Mouse (Mus musculus) CH12.LX (cell line): ENCODE data around the gene Ap4b1. TPM values are rescaled to one million over a fixed set of nuclear protein-coding genes. Genes with fewer than 3 reads are reported as not detected.

Experiments used
- DNase-seq: peaks from one replicate; pipeline ENCODE4 v3.0.0-alpha.2; 2013; ENCODE audit errors: extremely low read depth
- H3K27ac ChIP-seq: 2 replicates; pipeline ENCODE4 v1.5.1; 2012; ENCODE audit warnings: low read depth, mild to moderate bottlenecking, control low read depth, moderate library complexity; ENCODE audit not compliant: insufficient read depth
- H3K27me3 ChIP-seq: replicated peaks from 2 replicates; pipeline ENCODE3; 2012; ENCODE audit warnings: inconsistent platforms
- H3K36me3 ChIP-seq, 2 experiments: replicated peaks in 1 of 2; 2 replicates each; pipeline versions ENCODE3 to v1.6.1; 2012; ENCODE audit warnings: inconsistent platforms in 1 of 2, low read length in 1 of 2, mild to moderate bottlenecking in 1 of 2, mixed read lengths in 1 of 2, moderate library complexity in 1 of 2; ENCODE audit not compliant: control insufficient read depth in 1 of 2, insufficient read depth in 1 of 2
- H3K4me1 ChIP-seq, 2 experiments: 2 replicates each; pipeline ENCODE4 v1.6.1; 2012; ENCODE audit warnings: inconsistent platforms in 1 of 2, moderate library complexity in 1 of 2; ENCODE audit not compliant: insufficient read depth in 2 of 2, control insufficient read depth in 1 of 2
- H3K4me2 ChIP-seq: 2 replicates; pipeline ENCODE4 v1.6.1; 2012; ENCODE audit warnings: low read depth, mild to moderate bottlenecking, control low read depth; ENCODE audit not compliant: poor library complexity, insufficient read depth, severe bottlenecking
- H3K4me3 ChIP-seq, 3 experiments: fragments of 150-350 bp in 1 of 3; sonication (generic) in 1 of 3; replicated peaks in 1 of 3; 2 replicates each; pipeline versions ENCODE3 to v1.5.1; 2011 to 2012; ENCODE audit warnings: low read depth in 2 of 3, low read length in 2 of 3, mild to moderate bottlenecking in 2 of 3, moderate library complexity in 2 of 3, control low read depth in 1 of 3, improper control_type of control experiment in 1 of 3, inconsistent platforms in 1 of 3, mixed read lengths in 1 of 3; ENCODE audit not compliant: poor library complexity in 1 of 3
- H3K79me2 ChIP-seq: replicated peaks from 2 replicates; pipeline ENCODE4 v1.6.1; 2012; ENCODE audit warnings: mild to moderate bottlenecking, moderate library complexity; ENCODE audit not compliant: control insufficient read depth, poor library complexity, insufficient read depth, severe bottlenecking; ENCODE audit errors: extremely low read depth
- H3K9ac ChIP-seq: 2 replicates; pipeline ENCODE4 v1.6.1; 2012; ENCODE audit warnings: low read depth, mild to moderate bottlenecking, control low read depth, moderate library complexity; ENCODE audit not compliant: insufficient read depth
- H3K9me3 ChIP-seq: replicated peaks from 2 replicates; pipeline ENCODE3; 2012; ENCODE audit warnings: low read length, inconsistent platforms, mixed read lengths
- CTCF ChIP-seq, 2 experiments: IDR thresholded peaks in 1 of 2; conservative IDR thresholded peaks in 1 of 2; 2 replicates each; pipeline ENCODE4 v1.5.1; 2011 to 2012; ENCODE audit warnings: low read depth in 2 of 2, low read length in 2 of 2, improper control_type of control experiment in 1 of 2, inconsistent platforms in 1 of 2, mild to moderate bottlenecking in 1 of 2, moderate library complexity in 1 of 2
- E2F4 ChIP-seq: IDR thresholded peaks from 2 replicates; pipeline ENCODE4 v1.6.1; 2011; ENCODE audit warnings: low read depth, low read length, improper control_type of control experiment; ENCODE audit not compliant: insufficient replicate concordance
- ELF1 ChIP-seq: IDR thresholded peaks from 2 replicates; pipeline ENCODE4 v1.6.1; 2014; ENCODE audit warnings: low read depth, mild to moderate bottlenecking, inconsistent platforms, low read length, improper control_type of control experiment
- ETS1 ChIP-seq: conservative IDR thresholded peaks from 2 replicates; pipeline ENCODE4 v1.6.1; 2012; ENCODE audit warnings: low read depth, mild to moderate bottlenecking, inconsistent platforms, low read length, improper control_type of control experiment, moderate library complexity
- IRF4 ChIP-seq: IDR thresholded peaks from 2 replicates; pipeline ENCODE4 v1.6.1; 2014; ENCODE audit warnings: low read depth, mild to moderate bottlenecking, inconsistent platforms, low read length, improper control_type of control experiment
- JUN ChIP-seq: IDR thresholded peaks from 2 replicates; pipeline ENCODE4 v1.6.1; 2011; ENCODE audit warnings: low read depth, mild to moderate bottlenecking, low read length, improper control_type of control experiment, moderate library complexity; ENCODE audit not compliant: insufficient read depth
- JUND ChIP-seq: conservative IDR thresholded peaks from 2 replicates; pipeline ENCODE4 v1.6.1; 2011; ENCODE audit warnings: low read depth, low read length, improper control_type of control experiment
- MAFK ChIP-seq: IDR thresholded peaks from 2 replicates; pipeline ENCODE4 v1.6.1; 2011; ENCODE audit warnings: low read length, improper control_type of control experiment; ENCODE audit not compliant: insufficient replicate concordance
- MXI1 ChIP-seq: IDR thresholded peaks from 2 replicates; pipeline ENCODE4 v1.6.1; 2011; ENCODE audit warnings: mild to moderate bottlenecking, low read depth, low read length, improper control_type of control experiment
- MYC ChIP-seq: IDR thresholded peaks from 2 replicates; pipeline ENCODE4 v1.6.1; 2011; ENCODE audit warnings: low read depth, mild to moderate bottlenecking, improper control_type of control experiment, low read length
- NELFE ChIP-seq: IDR thresholded peaks from 2 replicates; pipeline ENCODE4 v1.6.1; 2011; ENCODE audit warnings: low read depth, low read length, improper control_type of control experiment
- POLR2A ChIP-seq: IDR thresholded peaks from 2 replicates; pipeline ENCODE4 v1.6.1; 2011; ENCODE audit warnings: low read depth, mild to moderate bottlenecking, improper control_type of control experiment, low read length
- RAD21 ChIP-seq: IDR thresholded peaks from 2 replicates; pipeline ENCODE4 v1.6.1; 2011; ENCODE audit warnings: low read depth, mild to moderate bottlenecking, low read length, improper control_type of control experiment, moderate library complexity
- RCOR1 ChIP-seq: conservative IDR thresholded peaks from 2 replicates; pipeline ENCODE4 v1.6.1; 2012; ENCODE audit warnings: low read depth, mild to moderate bottlenecking, inconsistent platforms, low read length, improper control_type of control experiment
- SIN3A ChIP-seq: IDR thresholded peaks from 2 replicates; pipeline ENCODE4 v1.6.1; 2012; ENCODE audit warnings: low read length, improper control_type of control experiment, inconsistent platforms
- SMC3 ChIP-seq: IDR thresholded peaks from 2 replicates; pipeline ENCODE4 v1.6.1; 2011; ENCODE audit warnings: low read depth, low read length, improper control_type of control experiment
- TBP ChIP-seq: conservative IDR thresholded peaks from 2 replicates; pipeline ENCODE4 v1.6.1; 2011; ENCODE audit warnings: low read depth, low read length, improper control_type of control experiment
- TCF12 ChIP-seq: IDR thresholded peaks from 2 replicates; pipeline ENCODE4 v1.6.1; 2014; ENCODE audit warnings: low read depth, mild to moderate bottlenecking, inconsistent platforms, low read length, improper control_type of control experiment
- UBTF ChIP-seq: IDR thresholded peaks from 2 replicates; pipeline ENCODE4 v1.6.1; 2012; ENCODE audit warnings: low read depth, mild to moderate bottlenecking, inconsistent platforms, low read length, improper control_type of control experiment, moderate library complexity
- USF2 ChIP-seq: conservative IDR thresholded peaks from 2 replicates; pipeline ENCODE4 v1.6.1; 2011; ENCODE audit warnings: low read depth, low read length, improper control_type of control experiment
- ZMIZ1 ChIP-seq: IDR thresholded peaks from 2 replicates; pipeline ENCODE4 v1.6.1; 2012; ENCODE audit warnings: low read depth, mild to moderate bottlenecking, inconsistent platforms, low read length, improper control_type of control experiment
- ZNF384 ChIP-seq: IDR thresholded peaks from 2 replicates; pipeline ENCODE4 v1.6.1; 2012; ENCODE audit warnings: low read depth, low read length, improper control_type of control experiment, inconsistent platforms
- dilution Hi-C: fragments of 300-500 bp; cut with MboI; formaldehyde crosslinking; loops from 2 replicates; pipeline ENCODE4 v1.14.3; 2020; ENCODE audit warnings: low sequenced_read_pairs; ENCODE audit not compliant: extremely low pct_unique_long_range_greater_than_20kb, extremely low pct_ligation_motif_present
- in situ Hi-C: fragments of 300-500 bp; cut with MboI; formaldehyde crosslinking; loops from 3 replicates; pipeline ENCODE4 v1.14.3; 2019; ENCODE audit warnings: low sequenced_read_pairs, low pct_ligation_motif_present, low pct_unique_long_range_greater_than_20kb, mixed read lengths
- polyA plus RNA-seq: library from polyadenylated mRNA; unstranded; fragments of >175 nt; gene quantifications from 2 replicates; pipeline ENCODE4 v1.2.1, GENCODE M21; 2012; ENCODE audit warnings: low read depth; ENCODE audit not compliant: insufficient read length
- total RNA-seq, 2 experiments: library from RNA; depleted of rRNA; stranded (reverse); fragments of 300-350 nt in 1 of 2; fragments of >200 nt in 1 of 2; gene quantifications; 2 replicates each; pipeline ENCODE4 v1.2.3; 2012 to 2014

Ap4b1 gene
- total and polyA plus RNA-seq, 3 experiments, result 19.8 to 31.9 (median 23.1) TPM

DNA sequence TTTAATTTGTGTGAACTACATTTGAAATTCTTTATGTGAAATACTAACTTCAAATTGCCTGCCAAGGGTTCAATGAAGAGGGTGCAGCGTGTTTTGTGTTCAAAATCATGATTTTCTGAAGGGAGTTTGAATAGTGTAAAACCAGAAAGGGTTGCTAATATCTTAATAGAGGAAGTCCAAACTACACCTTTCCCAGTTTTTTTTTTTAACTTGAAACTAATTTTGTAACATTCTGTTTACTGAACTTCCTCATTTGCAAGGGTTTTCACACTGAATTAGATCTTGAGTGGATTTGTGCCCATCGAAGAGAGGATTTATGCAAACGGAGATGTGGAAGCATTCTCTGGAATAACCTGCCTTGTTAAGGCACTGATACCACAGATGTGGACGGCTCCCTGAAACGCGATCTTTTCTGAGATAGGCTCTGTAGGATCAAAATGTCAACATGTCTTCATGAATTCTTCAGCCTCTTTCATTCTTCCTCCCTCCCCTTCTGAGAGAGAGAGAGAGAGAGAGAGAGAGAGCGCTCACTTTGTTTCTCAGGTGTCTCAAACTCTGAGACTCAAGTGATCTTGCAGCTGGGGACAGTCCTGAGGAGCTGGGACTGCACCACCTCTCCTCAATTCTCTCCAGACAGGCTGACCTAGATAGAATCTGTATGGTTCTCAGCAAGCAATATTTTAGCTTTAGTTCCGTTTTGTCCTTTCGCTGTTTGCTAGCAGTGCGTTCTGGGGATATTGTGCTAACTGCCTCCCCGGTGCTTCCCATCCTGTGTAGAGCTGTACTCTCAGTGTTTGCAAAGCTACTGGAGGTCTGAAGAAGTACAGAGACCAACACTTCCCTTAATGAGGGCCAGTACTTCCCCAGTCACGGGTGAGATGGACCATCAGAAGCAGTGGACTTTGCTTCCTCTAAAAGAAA, 49.8 kb downstream of the Ap4b1 start, which contains the start of gene Ptpn22 (continued):
- peak; percentile 66; the same call in 1 of the 2 replicates for TF ChIP-seq IRF4
- 0 out of 2 replicates have a peak, but pooled peaks have one; percentile 63 for TF ChIP-seq UBTF
- TF ChIP-seq CTCF (conservative IDR thresholded peaks at IDR 0.05 in 1 of 2, IDR thresholded peaks at IDR 0.05 in 1 of 2; ENCODE audit: low read depth in 2 of 2, low read length in 2 of 2), result no peak
- no peak for TF ChIP-seq JUN
- peak; percentile 71 for TF ChIP-seq ZNF384
- peak; percentile 27; the same call in 1 of the 2 replicates for TF ChIP-seq SMC3
- no peak for TF ChIP-seq USF2
- TF ChIP-seq RCOR1, result 0 out of 2 replicates have a peak, but pooled peaks have one; percentile 73
- no peak for TF ChIP-seq ZMIZ1

DNA sequence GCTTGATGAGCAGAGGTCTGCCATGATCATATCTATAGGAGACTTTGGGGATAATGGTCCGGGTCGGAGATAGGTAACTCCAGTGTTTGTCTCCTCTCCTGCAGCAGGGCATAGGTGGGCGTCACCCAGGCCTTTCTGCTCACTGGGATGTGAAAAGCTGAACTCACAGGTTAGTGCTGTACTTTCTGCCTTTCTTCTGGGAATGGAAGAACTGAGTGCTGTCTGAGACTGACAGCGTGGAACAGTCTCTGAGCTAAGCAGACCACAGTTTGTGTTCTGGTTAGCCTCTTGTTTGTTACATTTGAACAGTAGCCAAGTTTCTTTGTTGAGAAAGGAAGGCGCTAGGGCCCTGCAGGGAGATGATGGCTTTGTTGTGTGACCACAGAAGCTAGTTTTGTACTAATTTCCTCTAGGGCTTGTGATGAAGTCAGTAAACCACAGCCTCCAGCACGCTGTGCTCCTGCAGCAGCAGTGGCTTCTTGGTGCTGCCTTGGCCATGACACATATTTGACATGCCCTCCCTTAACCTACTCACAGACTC, 50.6 kb downstream of the Ap4b1 start:
- peaks cover 7 to 47% of the 10 kb centered on the region in 2 experiments for H3K4me1 ChIP-seq
- H3K27me3 ChIP-seq, result no peaks in the 10 kb centered on the region
- in situ Hi-C loops (no loop called here), dilution Hi-C loops (no loop called here)
- H3K36me3 ChIP-seq, result peaks cover 0 to 11% of the 10 kb centered on the region in 2 experiments
- peak; percentile 42; the same call in 1 of the 2 replicates for TF ChIP-seq IRF4
- peak; percentile 64; the same call in 1 of the 2 replicates for TF ChIP-seq TCF12
- TF ChIP-seq JUND, result peak; percentile 70
- TF ChIP-seq MYC, result peak; percentile 77
- TF ChIP-seq NELFE, result no peak
- peak; percentile 76; the same call in 1 of the 2 replicates for TF ChIP-seq TBP
- TF ChIP-seq POLR2A, result peak; percentile 61
- TF ChIP-seq SMC3, result no peak
- TF ChIP-seq MXI1, result peak; percentile 68
- TF ChIP-seq ETS1, result peak; percentile 79; the same call in 1 of the 2 replicates
- peak; percentile 83 for TF ChIP-seq SIN3A
- no peak for TF ChIP-seq ELF1
- TF ChIP-seq MAFK, result no peak
- no peak; the same call in 1 of the 2 replicates for TF ChIP-seq RAD21
- no peak for TF ChIP-seq JUN
- no peak for TF ChIP-seq E2F4
- peak overlapping the region; percentile 99 for H3K27ac ChIP-seq
- H3K4me3 ChIP-seq, result peak overlapping the region; percentile 55 to 77 (median 61)
- peak; percentile 81 for DNase-seq
- no peaks in the 10 kb centered on the region for H3K9me3 ChIP-seq
- H3K4me2 ChIP-seq, result peak overlapping the region; percentile 88
- H3K79me2 ChIP-seq, result peaks cover 47% of the 10 kb centered on the region
- H3K9ac ChIP-seq, result peak overlapping the region; percentile 64
